Mouse (Mus musculus) stomach, embryonic 16.5 days (tissue): Measurements from ENCODE around the gene Hoxd3. TPM values are rescaled to one million over a fixed set of nuclear protein-coding genes. Genes with fewer than 3 reads are reported as not detected.

Experiments used
- ATAC-seq: fragments of 200-750 bp; cut with Nextera tagmentation; 2 replicates; pipeline ENCODE4 v1.8.0; 2017; ENCODE audit warnings: moderate number of reproducible peaks, moderate TSS enrichment; ENCODE audit not compliant: insufficient read depth, low FRiP score
- H3K27ac ChIP-seq: fragments of 300-500 bp; sonication (generic); 2 replicates; pipeline ENCODE4 v1.5.1; 2014; ENCODE audit warnings: low read length
- H3K27me3 ChIP-seq: fragments of 300-500 bp; sonication (generic); 2 replicates; pipeline ENCODE4 v1.6.1; 2014; ENCODE audit warnings: low read length, control low read depth, mixed read lengths; ENCODE audit not compliant: control insufficient read depth, insufficient read depth
- H3K36me3 ChIP-seq: fragments of 300-500 bp; sonication (generic); 2 replicates; pipeline ENCODE4 v1.6.1; 2014; ENCODE audit warnings: low read length; ENCODE audit not compliant: control insufficient read depth, insufficient read depth
- H3K4me1 ChIP-seq: fragments of 300-500 bp; sonication (generic); 2 replicates; pipeline ENCODE4 v1.6.1; 2014; ENCODE audit warnings: low read length, control low read depth, mixed read lengths; ENCODE audit not compliant: control insufficient read depth, insufficient read depth
- H3K4me2 ChIP-seq: fragments of 300-500 bp; sonication (generic); 2 replicates; pipeline ENCODE4 v1.6.1; 2014; ENCODE audit warnings: low read depth, low read length, mixed read lengths
- H3K4me3 ChIP-seq: fragments of 300-500 bp; sonication (generic); replicated peaks from 2 replicates; pipeline ENCODE4 v1.5.1; 2014; ENCODE audit warnings: mild to moderate bottlenecking, low read length
- H3K9ac ChIP-seq: fragments of 300-500 bp; sonication (generic); 2 replicates; pipeline ENCODE4 v1.6.1; 2014; ENCODE audit warnings: low read length
- H3K9me3 ChIP-seq: fragments of 300-500 bp; sonication (generic); replicated peaks from 2 replicates; pipeline ENCODE4 v1.6.1; 2016; ENCODE audit warnings: low read length, control low read depth; ENCODE audit not compliant: control insufficient read depth
- WGBS: fragments of 180-500 bp; shearing (Covaris S2); extraction: QIAGEN DNeasy Blood & Tissue Kit; methylation state at CpG from one replicate; pipeline ENCODE4 v1.1.7; 2014; 5-methylcytosine and 5-hydroxymethylcytosine counted together
- polyA plus RNA-seq: library from polyadenylated mRNA; unstranded; fragments of >200 nt; fragmentation: Nextera tagmentation; extraction: Ambion mirVana; gene quantifications from 2 replicates; pipeline ENCODE4 v1.2.1, GENCODE M21; 2015

The Hoxd3 gene
- polyA plus RNA-seq, 1 experiment from 2014 or later, result 9.2 TPM

DNA sequence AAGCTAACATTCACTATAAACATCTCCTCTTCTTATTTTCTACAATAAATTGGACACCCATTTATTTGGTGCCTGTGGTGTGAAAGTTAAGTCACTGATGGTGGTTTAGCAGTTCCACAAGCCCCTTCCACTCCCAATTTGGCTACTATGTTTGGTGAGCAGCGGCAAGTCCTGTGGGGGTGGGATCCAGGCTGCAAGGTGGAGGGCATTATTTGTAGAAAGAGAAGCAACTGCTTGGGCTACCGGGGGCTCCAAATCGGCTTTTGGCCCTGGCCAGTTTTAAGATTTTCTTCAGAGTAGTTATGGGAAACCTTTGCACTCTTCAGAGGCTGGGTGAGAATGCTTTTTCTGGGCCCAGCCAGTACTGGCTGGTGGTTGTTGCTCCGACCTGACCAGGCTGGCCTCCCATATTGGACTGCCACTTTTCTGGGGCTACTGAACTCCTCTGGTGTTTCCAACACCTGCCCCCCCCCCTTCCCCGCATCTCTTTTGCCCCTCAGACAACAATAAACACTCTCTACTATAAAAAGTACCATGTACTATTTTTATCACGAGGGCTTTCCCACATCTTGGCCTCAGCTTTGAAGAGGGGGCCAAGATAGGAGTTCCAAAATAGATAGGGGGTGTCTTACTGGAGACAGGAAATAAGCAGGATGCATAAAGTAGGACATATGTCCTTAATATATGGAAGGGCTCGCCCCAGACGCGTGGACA, 20.2 kb downstream of the Hoxd3 start:
- H3K4me1 ChIP-seq, result no peaks in the 10 kb centered on the region
- H3K9me3 ChIP-seq, result no peaks in the 10 kb centered on the region
- H3K36me3 ChIP-seq, result no peaks in the 10 kb centered on the region
- H3K9ac ChIP-seq, result no peak overlapping the region
- no peak for ATAC-seq
- peak overlapping the region; percentile 9; the same call in 1 of the 2 replicates for H3K4me3 ChIP-seq
- 15% methylated on average over 9 of the region's 9 CpGs for WGBS
- peak overlapping the region; percentile 23; the same call in 1 of the 2 replicates for H3K4me2 ChIP-seq
- peaks cover 92% of the 10 kb centered on the region for H3K27me3 ChIP-seq
- no peak overlapping the region for H3K27ac ChIP-seq

DNA sequence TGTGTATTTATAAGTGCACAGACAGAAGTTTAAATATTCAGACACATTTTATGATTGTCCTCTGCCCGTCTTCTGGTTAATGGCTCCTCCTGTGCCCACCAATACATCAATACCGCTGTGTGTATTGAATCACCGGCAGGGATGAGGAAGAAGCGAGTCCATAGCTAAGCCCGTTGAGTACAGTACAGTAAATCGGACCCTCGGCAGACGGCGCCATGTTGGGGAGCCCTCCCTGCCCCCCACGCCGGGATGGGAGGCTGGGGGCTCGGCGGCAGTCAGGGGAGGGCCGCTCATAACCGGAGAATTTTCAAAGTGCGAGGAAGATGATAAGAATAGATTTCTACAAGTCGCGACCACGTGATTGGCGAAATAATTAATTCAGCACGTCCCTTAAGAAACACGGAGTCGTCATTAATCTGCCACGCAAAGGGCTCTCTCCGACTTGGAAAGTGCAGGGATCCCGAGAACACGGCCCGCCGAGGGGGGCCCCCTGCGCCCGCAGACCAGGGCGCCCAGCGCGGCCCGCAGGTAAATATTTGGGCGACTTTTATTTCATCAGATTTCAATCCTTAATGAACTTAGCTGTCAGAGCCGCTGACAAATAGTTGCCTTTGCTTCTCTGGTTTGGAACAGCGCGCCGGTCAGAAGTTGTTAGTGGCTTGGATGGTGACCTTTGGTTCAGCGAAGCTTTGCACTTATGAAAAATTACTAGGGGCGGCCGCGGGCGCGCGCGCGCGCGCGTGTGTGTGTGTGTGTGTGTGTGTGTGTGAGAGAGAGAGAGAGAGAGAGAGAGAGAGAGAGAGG, 21.0 kb downstream of the Hoxd3 start:
- H3K27me3 ChIP-seq, result peaks cover 91% of the 10 kb centered on the region
- 4% methylated on average over 52 of the region's 52 CpGs for WGBS
- H3K27ac ChIP-seq, result no peak overlapping the region
- H3K4me3 ChIP-seq, result peak overlapping the region; percentile 9
- H3K9ac ChIP-seq, result no peak overlapping the region
- no peaks in the 10 kb centered on the region for H3K4me1 ChIP-seq
- no peaks in the 10 kb centered on the region for H3K9me3 ChIP-seq
- ATAC-seq, result no peak
- H3K4me2 ChIP-seq, result peak overlapping the region; percentile 23
- H3K36me3 ChIP-seq, result no peaks in the 10 kb centered on the region

DNA sequence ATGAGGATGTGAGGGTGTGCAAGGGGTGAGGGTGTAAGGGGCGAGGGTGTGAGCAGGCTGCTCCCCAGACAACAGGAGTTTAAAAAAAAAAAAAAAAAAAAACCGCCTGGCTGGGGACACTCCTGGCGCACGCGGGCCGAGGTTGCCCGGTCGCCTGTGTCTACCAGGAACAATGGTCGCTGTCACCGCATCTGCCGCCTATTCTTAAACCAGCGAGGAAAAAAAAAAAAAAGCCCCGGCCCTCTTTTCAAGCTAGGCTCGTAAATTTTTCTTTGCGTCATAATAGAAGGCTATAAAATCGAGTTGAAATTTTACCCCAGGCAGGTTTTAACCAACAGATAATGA, 21.6 kb downstream of the Hoxd3 start:
- no peak overlapping the region for H3K27ac ChIP-seq
- no peak overlapping the region for H3K4me2 ChIP-seq
- H3K27me3 ChIP-seq, result peaks cover 91% of the 10 kb centered on the region
- ATAC-seq, result no peak
- no peaks in the 10 kb centered on the region for H3K9me3 ChIP-seq
- 5% methylated on average over 16 of the region's 16 CpGs for WGBS
- peak overlapping the region; percentile 9 for H3K4me3 ChIP-seq
- no peak overlapping the region for H3K9ac ChIP-seq
- no peaks in the 10 kb centered on the region for H3K4me1 ChIP-seq
- H3K36me3 ChIP-seq, result no peaks in the 10 kb centered on the region

DNA sequence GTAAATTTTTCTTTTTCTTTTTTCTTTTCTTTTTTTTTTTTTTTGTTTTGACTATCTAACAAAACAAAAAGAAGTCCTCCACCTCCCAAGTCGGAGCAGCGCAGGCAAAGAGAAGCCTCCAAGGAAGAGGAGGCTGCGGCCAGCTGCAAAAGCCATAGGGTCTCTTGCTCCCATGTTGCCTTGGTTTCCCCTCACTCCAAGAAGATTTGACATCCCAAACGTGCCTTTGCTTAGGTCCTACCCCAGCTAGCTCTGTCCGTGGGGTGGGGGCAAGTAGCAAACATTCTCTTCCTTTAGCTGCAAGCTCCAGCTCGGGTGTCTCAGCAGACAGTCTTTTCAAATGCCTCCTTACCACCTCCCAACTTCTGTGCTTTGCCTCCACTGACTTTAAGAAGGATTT, 22.0 kb downstream of the Hoxd3 start:
- H3K36me3 ChIP-seq, result no peaks in the 10 kb centered on the region
- H3K4me2 ChIP-seq, result no peak overlapping the region
- 10% methylated on average over 6 of the region's 6 CpGs for WGBS
- ATAC-seq, result no peak
- H3K4me3 ChIP-seq, result 0 out of 2 replicates have a peak overlapping the region, but pooled peaks have one; percentile 10
- no peak overlapping the region; the same call in 1 of the 2 replicates for H3K27ac ChIP-seq
- peaks cover 91% of the 10 kb centered on the region for H3K27me3 ChIP-seq
- no peaks in the 10 kb centered on the region for H3K4me1 ChIP-seq
- no peaks in the 10 kb centered on the region for H3K9me3 ChIP-seq
- no peak overlapping the region for H3K9ac ChIP-seq

DNA sequence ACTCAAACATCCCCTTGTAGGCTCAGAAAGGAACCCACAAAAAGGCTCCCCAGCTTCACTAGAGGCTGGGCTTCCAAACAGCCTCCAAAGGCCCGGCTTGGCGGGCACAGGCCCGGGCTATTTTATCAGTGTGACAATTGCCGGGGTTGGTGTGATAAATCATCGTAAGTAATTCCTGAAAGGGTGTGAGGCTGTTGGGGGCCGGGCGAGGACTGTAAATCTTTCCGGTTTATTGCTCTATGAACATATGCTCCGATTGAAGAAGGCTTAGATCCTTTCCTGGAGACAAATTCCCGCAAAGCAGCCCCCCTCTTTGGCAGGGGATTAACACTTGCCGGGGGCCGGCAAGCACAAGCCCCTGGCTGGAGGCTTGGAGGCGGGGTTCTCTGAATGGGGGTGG, 22.7 kb downstream of the Hoxd3 start:
- H3K9ac ChIP-seq, result no peak overlapping the region
- no peaks in the 10 kb centered on the region for H3K36me3 ChIP-seq
- WGBS, result 7% methylated on average over 13 of the region's 13 CpGs
- H3K4me1 ChIP-seq, result no peaks in the 10 kb centered on the region
- H3K4me2 ChIP-seq, result no peak overlapping the region
- peak overlapping the region; percentile 5; the same call in 1 of the 2 replicates for H3K4me3 ChIP-seq
- peaks cover 91% of the 10 kb centered on the region for H3K27me3 ChIP-seq
- no peak for ATAC-seq
- H3K27ac ChIP-seq, result no peak overlapping the region
- no peaks in the 10 kb centered on the region for H3K9me3 ChIP-seq

GRCm38 (mm10) chr2:74734996-74735811, 23.5 kb downstream of the Hoxd3 start:
- Histone ChIP-seq H3K27me3 (peaks cover 89% of the 10 kb centered on the region), H3K27ac (no peak overlapping the region)
- ATAC-seq, result no peak

GRCm38 (mm10) chr2:74735851-74736687, 24.3 kb downstream of the Hoxd3 start:
- H3K27ac ChIP-seq, result no peak overlapping the region
- H3K36me3 ChIP-seq, result no peaks in the 10 kb centered on the region
- H3K9ac ChIP-seq, result no peak overlapping the region
- 2% methylated on average over 42 of the region's 42 CpGs for WGBS
- ATAC-seq, result no peak
- H3K4me3 ChIP-seq, result peak overlapping the region; percentile 22
- peaks cover 90% of the 10 kb centered on the region for H3K27me3 ChIP-seq
- no peaks in the 10 kb centered on the region for H3K4me1 ChIP-seq
- no peaks in the 10 kb centered on the region for H3K9me3 ChIP-seq
- peak overlapping the region; percentile 28 for H3K4me2 ChIP-seq

More at GRCm38 (mm10) chr2:74734996-74735811, 23.5 kb downstream of the Hoxd3 start:
- no peak overlapping the region for H3K9ac ChIP-seq
- no peaks in the 10 kb centered on the region for H3K4me1 ChIP-seq
- peak overlapping the region; percentile 22 for H3K4me3 ChIP-seq
- H3K4me2 ChIP-seq, result 0 out of 2 replicates have a peak overlapping the region, but pooled peaks have one; percentile 28
- H3K9me3 ChIP-seq, result no peaks in the 10 kb centered on the region
- 5% methylated on average over 27 of the region's 27 CpGs for WGBS
- no peaks in the 10 kb centered on the region for H3K36me3 ChIP-seq
